Mouse (Mus musculus) neural tube, embryonic 13.5 days (tissue): ENCODE measurements around the gene Mab21l1. TPM values are rescaled to one million over a fixed set of nuclear protein-coding genes. Genes with fewer than 3 reads are reported as not detected.

Source experiments
- ATAC-seq: fragments of 200-750 bp; cut with Nextera tagmentation; 2 replicates; pipeline ENCODE4 v1.8.0; 2017; ENCODE audit warnings: low read depth, mild to moderate bottlenecking, moderate TSS enrichment, moderate library complexity
- H3K27ac ChIP-seq: fragments of 300-500 bp; sonication (generic); replicated peaks from 2 replicates; pipeline ENCODE4 v1.5.1; 2015; ENCODE audit warnings: moderate library complexity, mild to moderate bottlenecking, inconsistent platforms
- H3K27me3 ChIP-seq: fragments of 300-500 bp; sonication (generic); 2 replicates; pipeline ENCODE4 v1.6.1; 2015; ENCODE audit warnings: mild to moderate bottlenecking, inconsistent platforms
- H3K36me3 ChIP-seq: fragments of 300-500 bp; sonication (generic); 2 replicates; pipeline ENCODE4 v1.6.1; 2015; ENCODE audit warnings: mild to moderate bottlenecking, inconsistent platforms
- H3K4me1 ChIP-seq: fragments of 300-500 bp; sonication (generic); replicated peaks from 2 replicates; pipeline ENCODE4 v1.6.1; 2015; ENCODE audit warnings: inconsistent platforms
- H3K4me2 ChIP-seq: fragments of 300-500 bp; sonication (generic); 2 replicates; pipeline ENCODE4 v1.6.1; 2015; ENCODE audit warnings: inconsistent platforms, mild to moderate bottlenecking, moderate library complexity
- H3K4me3 ChIP-seq: fragments of 300-500 bp; sonication (generic); 2 replicates; pipeline ENCODE4 v1.5.1; 2015; ENCODE audit warnings: mild to moderate bottlenecking, inconsistent platforms
- H3K9ac ChIP-seq: fragments of 300-500 bp; sonication (generic); 2 replicates; pipeline ENCODE4 v1.6.1; 2015; ENCODE audit warnings: moderate library complexity, mild to moderate bottlenecking, inconsistent platforms
- H3K9me3 ChIP-seq: fragments of 300-500 bp; sonication (generic); 2 replicates; pipeline ENCODE4 v1.6.1; 2016; ENCODE audit warnings: inconsistent platforms
- WGBS: fragments of 180-500 bp; shearing (Covaris S2); methylation state at CpG from one replicate; pipeline ENCODE4 v1.1.7; 2015; 5-methylcytosine and 5-hydroxymethylcytosine counted together
- polyA plus RNA-seq: library from polyadenylated mRNA; unstranded; fragments of >200 nt; fragmentation: Nextera tagmentation; extraction: Ambion mirVana; gene quantifications from 2 replicates; pipeline ENCODE4 v1.2.1, GENCODE M21; 2015

Mab21l1 gene
- polyA plus RNA-seq, 1 experiment from 2014 or later: 80.7 TPM

DNA sequence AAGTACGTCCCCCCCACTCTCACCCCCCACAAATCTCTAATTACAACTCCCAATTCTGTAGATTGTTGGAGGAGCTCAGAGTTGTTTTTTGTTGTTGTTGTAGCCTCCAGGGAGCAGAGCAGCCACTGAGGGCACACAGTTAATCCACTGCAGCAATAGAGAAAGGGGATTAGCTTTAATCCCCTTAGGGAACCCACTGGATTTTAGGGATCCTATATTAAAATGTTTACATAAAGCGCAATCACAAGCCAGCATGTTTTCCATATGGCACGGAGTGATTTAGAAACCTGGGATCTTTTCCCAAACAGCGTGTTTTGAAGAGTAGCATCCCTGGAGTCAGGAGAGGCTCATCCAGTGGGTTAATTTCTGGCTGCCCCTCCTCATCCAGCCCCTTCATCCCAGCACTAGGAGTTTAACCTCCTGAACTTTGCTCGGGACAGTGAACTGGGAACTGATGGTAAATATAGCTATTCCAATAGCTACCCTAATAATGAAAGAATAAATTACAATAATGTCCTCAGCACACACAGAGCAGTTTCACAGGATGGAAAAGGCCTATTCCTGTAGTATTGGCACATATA, 6.4 kb downstream of the Mab21l1 start:
- Histone ChIP-seq H3K4me2 (peak overlapping the region; percentile 30), H3K4me3 (no peak overlapping the region), H3K4me1 (peaks cover 34% of the 10 kb centered on the region), H3K9ac (0 out of 2 replicates have a peak overlapping the region, but pooled peaks have one; percentile 31), H3K9me3 (no peaks in the 10 kb centered on the region), H3K27me3 (peaks cover 21% of the 10 kb centered on the region), H3K27ac (peak overlapping the region; percentile 77), H3K36me3 (no peaks in the 10 kb centered on the region)
- WGBS: 17% methylated on average over 5 of the region's 5 CpGs
- ATAC-seq: no peak

GRCm38 (mm10) chr3:55789856-55790255, 7.5 kb downstream of the Mab21l1 start:
- Histone ChIP-seq H3K36me3 (no peaks in the 10 kb centered on the region), H3K9me3 (no peaks in the 10 kb centered on the region), H3K4me2 (no peak overlapping the region), H3K9ac (no peak overlapping the region), H3K27ac (peak overlapping the region; percentile 77), H3K4me3 (no peak overlapping the region), H3K4me1 (peaks cover 29% of the 10 kb centered on the region), H3K27me3 (peaks cover 14% of the 10 kb centered on the region)
- WGBS: 36% methylated on average over 2 of the region's 2 CpGs
- ATAC-seq: no peak

GRCm38 (mm10) chr3:55790609-55791008, 8.3 kb downstream of the Mab21l1 start:
- H3K9ac ChIP-seq: no peak overlapping the region
- no peak overlapping the region for H3K27ac ChIP-seq
- WGBS: 80% methylated on average over 4 of the region's 4 CpGs
- no peak for ATAC-seq
- no peak overlapping the region for H3K4me3 ChIP-seq
- H3K4me2 ChIP-seq: no peak overlapping the region
- H3K9me3 ChIP-seq: no peaks in the 10 kb centered on the region
- peaks cover 29% of the 10 kb centered on the region for H3K4me1 ChIP-seq
- peaks cover 13% of the 10 kb centered on the region for H3K27me3 ChIP-seq
- no peaks in the 10 kb centered on the region for H3K36me3 ChIP-seq

DNA sequence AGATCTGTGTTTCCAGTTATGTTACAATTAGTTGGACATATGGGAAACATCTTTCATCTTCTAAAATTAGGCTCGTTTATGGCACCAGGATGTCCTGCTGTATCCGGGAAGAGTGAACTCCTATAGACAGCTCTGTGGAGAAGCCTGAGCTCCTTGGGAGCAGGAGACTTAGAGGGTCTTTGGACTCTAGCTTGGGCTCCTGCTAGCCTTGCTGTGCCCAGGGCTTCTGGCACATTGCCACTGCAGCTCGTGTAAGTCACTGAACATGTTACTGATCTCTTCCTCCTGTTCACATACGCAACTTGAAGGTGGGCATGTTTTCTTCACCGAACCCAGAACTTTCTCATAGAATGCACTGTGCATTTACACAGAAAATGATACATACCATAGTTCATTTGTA, 9.9 kb downstream of the Mab21l1 start:
- H3K4me2 ChIP-seq: no peak overlapping the region
- H3K27ac ChIP-seq: no peak overlapping the region
- peaks cover 25% of the 10 kb centered on the region for H3K4me1 ChIP-seq
- WGBS: 70% methylated on average over 5 of the region's 5 CpGs
- no peaks in the 10 kb centered on the region for H3K9me3 ChIP-seq
- no peak overlapping the region for H3K4me3 ChIP-seq
- no peak for ATAC-seq
- no peak overlapping the region for H3K9ac ChIP-seq
- H3K36me3 ChIP-seq: peaks cover 6% of the 10 kb centered on the region; the same call in 1 of the 2 replicates
- H3K27me3 ChIP-seq: no peaks in the 10 kb centered on the region

DNA sequence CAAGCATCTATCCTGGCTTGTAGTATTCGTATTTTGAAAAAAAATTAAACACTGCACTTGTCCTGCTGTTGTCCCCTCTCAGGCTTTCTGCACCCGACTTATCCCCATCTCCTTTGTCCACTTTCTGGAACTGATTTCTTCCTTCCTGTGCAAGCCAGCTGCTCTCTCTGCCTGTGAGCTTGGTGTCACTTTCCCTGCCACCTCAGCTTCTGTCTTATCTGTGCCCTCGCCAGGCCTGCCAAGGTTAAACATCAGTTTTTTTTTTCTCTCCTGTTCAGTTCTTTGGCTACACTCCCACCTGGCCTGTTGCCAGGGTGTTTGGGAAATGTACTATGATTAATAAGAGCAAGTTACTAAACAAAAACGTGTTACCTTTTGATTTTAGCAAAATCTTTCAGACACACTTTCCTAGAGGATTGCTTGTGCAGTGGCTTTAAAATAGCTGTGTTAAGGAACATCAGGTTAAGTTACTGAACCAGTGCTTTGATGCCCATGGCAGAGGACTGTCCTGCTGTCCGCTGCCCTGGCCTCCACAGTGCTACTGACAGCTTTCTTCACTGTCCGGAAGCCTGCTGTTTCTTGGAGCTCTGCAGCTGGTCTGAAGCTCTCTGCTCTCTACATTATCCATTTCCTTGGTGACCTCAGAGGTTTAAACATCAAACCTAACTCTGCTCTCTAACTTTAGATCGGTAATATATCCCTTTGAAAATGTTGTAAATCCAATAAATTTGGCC, 11.7 kb downstream of the Mab21l1 start:
- ATAC-seq: no peak
- H3K4me3 ChIP-seq: no peak overlapping the region
- no peaks in the 10 kb centered on the region for H3K27me3 ChIP-seq
- H3K36me3 ChIP-seq: peaks cover 6% of the 10 kb centered on the region; the same call in 1 of the 2 replicates
- H3K27ac ChIP-seq: peak overlapping the region; percentile 25
- H3K9me3 ChIP-seq: no peaks in the 10 kb centered on the region
- peaks cover 11% of the 10 kb centered on the region for H3K4me1 ChIP-seq
- H3K9ac ChIP-seq: no peak overlapping the region
- WGBS: 66% methylated on average over 7 of the region's 7 CpGs
- H3K4me2 ChIP-seq: no peak overlapping the region

DNA sequence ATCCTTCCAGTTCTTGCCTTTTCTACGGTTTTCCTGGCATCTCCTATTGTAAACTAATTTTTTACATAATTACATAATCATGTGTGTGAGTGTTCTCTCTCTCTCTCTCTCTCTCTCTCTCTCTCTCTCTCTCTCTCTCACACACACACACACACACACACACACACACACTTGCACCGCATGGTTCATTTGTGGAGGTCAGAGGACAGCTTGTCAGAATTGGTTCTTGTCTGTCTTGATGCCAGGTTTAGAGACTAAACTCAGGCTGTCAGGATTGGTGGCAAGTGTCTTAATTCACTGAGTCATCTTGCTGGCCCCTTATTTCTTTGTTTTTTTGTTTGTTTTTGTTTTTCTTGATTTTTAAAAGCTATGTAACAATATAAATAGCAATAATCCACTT, 12.5 kb downstream of the Mab21l1 start:
- Histone ChIP-seq H3K9ac (no peak overlapping the region), H3K4me2 (no peak overlapping the region), H3K9me3 (no peaks in the 10 kb centered on the region), H3K27ac (no peak overlapping the region), H3K4me3 (no peak overlapping the region), H3K27me3 (no peaks in the 10 kb centered on the region), H3K4me1 (peaks cover 4% of the 10 kb centered on the region), H3K36me3 (peaks cover 6% of the 10 kb centered on the region; the same call in 1 of the 2 replicates)
- 80% methylated on average over 2 of the region's 2 CpGs for WGBS
- ATAC-seq: no peak

GRCm38 (mm10) chr3:55814993-55815625, 32.8 kb downstream of the Mab21l1 start:
- 63% methylated on average over 5 of the region's 5 CpGs for WGBS
- H3K4me3 ChIP-seq: no peak overlapping the region
- no peaks in the 10 kb centered on the region for H3K27me3 ChIP-seq
- no peak overlapping the region for H3K4me2 ChIP-seq
- H3K36me3 ChIP-seq: peaks cover 9% of the 10 kb centered on the region; the same call in 1 of the 2 replicates
- H3K9me3 ChIP-seq: no peaks in the 10 kb centered on the region
- no peak overlapping the region for H3K9ac ChIP-seq
- peaks cover 8% of the 10 kb centered on the region; the same call in 1 of the 2 replicates for H3K4me1 ChIP-seq
- no peak for ATAC-seq
- 0 out of 2 replicates have a peak overlapping the region, but pooled peaks have one; percentile 49 for H3K27ac ChIP-seq

DNA sequence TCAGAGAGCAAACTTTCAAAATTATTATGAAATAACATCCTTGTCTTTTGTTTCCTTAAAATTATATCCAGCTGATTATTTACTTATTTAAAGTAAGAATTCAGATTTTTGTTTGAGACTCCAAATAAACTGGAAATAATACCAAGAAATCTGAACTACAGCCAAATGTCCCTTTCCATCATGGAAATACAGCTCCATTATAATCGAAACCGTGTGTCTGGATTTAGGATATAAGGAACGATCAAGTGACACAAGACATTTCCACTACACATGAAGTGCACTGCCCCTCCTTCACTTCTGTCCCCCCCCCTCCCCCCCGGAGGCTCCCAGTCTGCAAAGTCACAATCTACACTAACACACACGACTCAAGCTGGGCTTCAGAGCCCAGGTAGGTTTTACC, 33.8 kb downstream of the Mab21l1 start:
- Histone ChIP-seq H3K4me2 (no peak overlapping the region), H3K27ac (no peak overlapping the region), H3K27me3 (no peaks in the 10 kb centered on the region), H3K36me3 (peaks cover 15% of the 10 kb centered on the region; the same call in 1 of the 2 replicates), H3K4me1 (peaks cover 8% of the 10 kb centered on the region; the same call in 1 of the 2 replicates), H3K4me3 (no peak overlapping the region), H3K9ac (no peak overlapping the region), H3K9me3 (no peaks in the 10 kb centered on the region)
- ATAC-seq: no peak
- WGBS: 78% methylated on average over 5 of the region's 5 CpGs

- WGBS: 90% methylated on average over 6 of the region's 6 CpGs
- H3K27ac ChIP-seq: no peak overlapping the region
- H3K27me3 ChIP-seq: no peaks in the 10 kb centered on the region
These were observed 34.5 kb downstream of the Mab21l1 start for GRCm38 (mm10) chr3:55816638-55817375.

GRCm38 (mm10) chr3:55818082-55818481, 35.8 kb downstream of the Mab21l1 start:
- Histone ChIP-seq H3K4me3 (no peak overlapping the region), H3K9ac (no peak overlapping the region), H3K4me2 (no peak overlapping the region), H3K9me3 (no peaks in the 10 kb centered on the region), H3K27me3 (no peaks in the 10 kb centered on the region), H3K36me3 (peaks cover 15% of the 10 kb centered on the region; the same call in 1 of the 2 replicates), H3K27ac (no peak overlapping the region), H3K4me1 (peaks cover 5% of the 10 kb centered on the region; the same call in 1 of the 2 replicates)
- WGBS: 82% methylated on average over 2 of the region's 2 CpGs
- no peak for ATAC-seq

More at GRCm38 (mm10) chr3:55816638-55817375, 34.5 kb downstream of the Mab21l1 start:
- Histone ChIP-seq H3K36me3 (peaks cover 15% of the 10 kb centered on the region; the same call in 1 of the 2 replicates), H3K4me3 (no peak overlapping the region), H3K9ac (no peak overlapping the region), H3K4me1 (peaks cover 8% of the 10 kb centered on the region; the same call in 1 of the 2 replicates), H3K9me3 (no peaks in the 10 kb centered on the region), H3K4me2 (no peak overlapping the region)
- ATAC-seq: no peak

- H3K27ac ChIP-seq: no peak overlapping the region
- no peaks in the 10 kb centered on the region for H3K9me3 ChIP-seq
- H3K4me2 ChIP-seq: no peak overlapping the region
- peaks cover 6% of the 10 kb centered on the region for H3K4me1 ChIP-seq
- H3K9ac ChIP-seq: no peak overlapping the region
- peaks cover 15% of the 10 kb centered on the region; the same call in 1 of the 2 replicates for H3K36me3 ChIP-seq
- no peak overlapping the region for H3K4me3 ChIP-seq
- ATAC-seq: peak; percentile 54; the same call in 1 of the 2 replicates
- H3K27me3 ChIP-seq: no peaks in the 10 kb centered on the region
These were observed 37.3 kb downstream of the Mab21l1 start for GRCm38 (mm10) chr3:55819598-55819997.
